Mouse (Mus musculus): ENCODE measurements around the gene Gas7. TPM values are rescaled to one million over a fixed set of nuclear protein-coding genes. Genes with fewer than 3 reads are reported as not detected.

The Gas7 gene
- total and polyA plus RNA-seq, 3 experiments: 0.44 TPM; not detected in 2

DNA sequence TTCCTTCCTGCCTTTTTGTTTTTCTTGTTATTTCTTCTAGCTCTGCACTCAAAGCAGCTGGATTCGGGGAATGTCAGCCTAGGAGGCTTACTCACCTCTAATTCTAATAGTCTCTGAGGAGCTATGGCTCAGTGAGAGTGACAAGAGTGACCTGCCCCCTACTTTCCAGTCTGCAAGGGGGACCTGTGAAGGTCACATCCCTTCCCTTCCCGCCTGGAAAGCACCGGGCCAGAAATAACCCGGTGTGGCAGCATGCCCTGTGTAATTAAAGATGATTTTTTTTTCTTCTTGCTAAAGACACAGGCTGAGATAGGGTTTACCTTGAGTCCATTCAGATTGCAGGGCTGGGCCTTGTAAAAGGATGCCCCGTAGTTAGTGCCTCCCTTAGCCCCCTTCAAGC lies 91.3 kb downstream of the Gas7 start:
- TF ChIP-seq GATA2 (IDR thresholded peaks at IDR 0.05; ENCODE audit: borderline replicate concordance, low read depth, low read length): no peak
- TF ChIP-seq POLR2AphosphoS5 (IDR thresholded peaks at IDR 0.05; ENCODE audit: insufficient replicate concordance, low read depth, low read length): no peak
- TF ChIP-seq GATA1 (IDR thresholded peaks at IDR 0.05; ENCODE audit: borderline replicate concordance, low read length): no peak
- TF ChIP-seq CTCF (IDR thresholded peaks at IDR 0.05; ENCODE audit: low read depth, low read length): no peak
- TF ChIP-seq TAL1 (conservative IDR thresholded peaks at IDR 0.05; ENCODE audit: low read depth, low read length): no peak

DNA sequence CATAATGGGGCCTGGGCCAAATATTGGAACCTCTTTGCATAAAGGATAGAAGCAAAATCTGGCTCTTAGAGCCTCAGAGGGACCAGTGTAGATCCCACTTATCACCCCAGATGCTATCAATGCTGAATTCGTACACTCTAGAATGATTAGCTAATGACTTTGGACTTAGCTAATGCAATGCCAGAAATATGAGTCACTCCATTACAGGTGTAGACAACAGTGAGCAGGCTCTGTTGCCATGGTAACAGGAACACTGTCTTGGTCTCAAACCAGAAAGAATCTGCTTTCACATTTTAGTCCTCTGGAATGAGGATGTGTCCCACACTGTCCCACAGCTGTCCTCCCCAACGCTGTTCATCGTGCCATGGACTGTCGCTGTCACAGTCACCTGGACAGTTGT lies 94.1 kb downstream of the Gas7 start:
- Histone ChIP-seq H3K4me1 (ENCODE audit: insufficient read depth, low read depth, low read length) (no peaks in the 10 kb centered on the region), H3K4me3 (ENCODE audit: low read depth, low read length) (no peak overlapping the region), H3K36me3 (replicated peaks) (no peaks in the 10 kb centered on the region), H3K27me3 (ENCODE audit: insufficient read depth, low read length) (no peaks in the 10 kb centered on the region), H3K9me3 (replicated peaks) (peaks cover 64% of the 10 kb centered on the region)
- ATAC-seq (ENCODE audit: extremely low read depth, insufficient number of reproducible peaks, low FRiP score, poor library complexity, severe bottlenecking) (no peak), DNase-seq (ENCODE audit: low spot score) (no peak)
- no peak for TF ChIP-seq CTCF (IDR thresholded peaks at IDR 0.05; ENCODE audit: low read depth, low read length)
- TF ChIP-seq POLR2AphosphoS5 (IDR thresholded peaks at IDR 0.05; ENCODE audit: insufficient replicate concordance, low read depth, low read length): no peak
- TF ChIP-seq GATA1 (IDR thresholded peaks at IDR 0.05; ENCODE audit: borderline replicate concordance, low read length): no peak
- TF ChIP-seq GATA2 (IDR thresholded peaks at IDR 0.05; ENCODE audit: borderline replicate concordance, low read depth, low read length): no peak
- no peak for TF ChIP-seq TAL1 (conservative IDR thresholded peaks at IDR 0.05; ENCODE audit: low read depth, low read length)

More for the DNA sequence above, 91.3 kb downstream of the Gas7 start:
- ATAC-seq (ENCODE audit: extremely low read depth, insufficient number of reproducible peaks, low FRiP score, poor library complexity, severe bottlenecking) (no peak), DNase-seq (ENCODE audit: low spot score) (no peak)
- Histone ChIP-seq H3K36me3 (replicated peaks) (no peaks in the 10 kb centered on the region), H3K9me3 (replicated peaks) (peaks cover 62% of the 10 kb centered on the region), H3K27me3 (ENCODE audit: insufficient read depth, low read length) (no peaks in the 10 kb centered on the region), H3K4me3 (ENCODE audit: low read depth, low read length) (no peak overlapping the region), H3K4me1 (ENCODE audit: insufficient read depth, low read depth, low read length) (no peaks in the 10 kb centered on the region)

DNA sequence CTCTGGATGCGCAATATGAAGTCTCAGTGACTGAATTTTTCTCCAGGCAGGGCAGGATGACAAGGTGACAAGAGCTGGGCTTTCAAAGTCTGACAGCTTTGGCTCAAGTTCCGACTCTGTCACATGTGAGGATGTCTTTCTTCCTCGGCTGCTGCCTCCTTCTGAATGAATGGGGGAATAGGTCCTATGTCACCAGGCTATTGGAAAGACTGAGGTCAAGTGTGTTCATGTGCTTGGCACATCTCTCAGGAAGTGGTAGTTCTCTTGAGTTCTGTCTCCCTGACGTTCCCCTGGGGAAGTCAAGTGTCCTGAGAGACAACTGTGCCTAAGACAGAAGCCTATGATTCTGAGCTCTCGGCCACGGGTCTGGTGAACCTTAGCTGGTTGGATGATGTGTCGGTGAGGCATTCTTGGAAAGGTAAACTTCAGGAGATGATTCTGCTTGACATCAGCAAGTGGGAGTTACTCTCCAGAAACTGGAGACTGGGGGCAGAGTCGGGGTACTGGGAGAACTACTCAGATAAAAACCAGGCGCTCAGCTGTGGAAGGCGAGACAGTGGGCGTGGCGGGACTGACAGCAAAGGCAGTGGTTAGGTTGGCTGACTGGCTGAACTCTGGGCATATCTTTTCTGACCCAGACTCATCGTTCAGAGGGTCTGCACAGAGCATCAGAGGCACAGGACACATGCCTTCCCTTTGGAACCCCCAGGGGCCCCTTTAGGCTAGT lies 94.7 kb downstream of the Gas7 start:
- Histone ChIP-seq H3K36me3 (replicated peaks) (no peaks in the 10 kb centered on the region), H3K27me3 (ENCODE audit: insufficient read depth, low read length) (no peaks in the 10 kb centered on the region), H3K9me3 (replicated peaks) (peaks cover 65% of the 10 kb centered on the region), H3K4me1 (ENCODE audit: insufficient read depth, low read depth, low read length) (no peaks in the 10 kb centered on the region), H3K4me3 (ENCODE audit: low read depth, low read length) (no peak overlapping the region)
- no peak for DNase-seq (ENCODE audit: low spot score)
- TF ChIP-seq GATA2 (IDR thresholded peaks at IDR 0.05; ENCODE audit: borderline replicate concordance, low read depth, low read length): no peak
- TF ChIP-seq POLR2AphosphoS5 (IDR thresholded peaks at IDR 0.05; ENCODE audit: insufficient replicate concordance, low read depth, low read length): no peak
- no peak for TF ChIP-seq TAL1 (conservative IDR thresholded peaks at IDR 0.05; ENCODE audit: low read depth, low read length)
- TF ChIP-seq CTCF (IDR thresholded peaks at IDR 0.05; ENCODE audit: low read depth, low read length): no peak
- no peak for TF ChIP-seq GATA1 (IDR thresholded peaks at IDR 0.05; ENCODE audit: borderline replicate concordance, low read length)
- ATAC-seq (ENCODE audit: extremely low read depth, insufficient number of reproducible peaks, low FRiP score, poor library complexity, severe bottlenecking): no peak

DNA sequence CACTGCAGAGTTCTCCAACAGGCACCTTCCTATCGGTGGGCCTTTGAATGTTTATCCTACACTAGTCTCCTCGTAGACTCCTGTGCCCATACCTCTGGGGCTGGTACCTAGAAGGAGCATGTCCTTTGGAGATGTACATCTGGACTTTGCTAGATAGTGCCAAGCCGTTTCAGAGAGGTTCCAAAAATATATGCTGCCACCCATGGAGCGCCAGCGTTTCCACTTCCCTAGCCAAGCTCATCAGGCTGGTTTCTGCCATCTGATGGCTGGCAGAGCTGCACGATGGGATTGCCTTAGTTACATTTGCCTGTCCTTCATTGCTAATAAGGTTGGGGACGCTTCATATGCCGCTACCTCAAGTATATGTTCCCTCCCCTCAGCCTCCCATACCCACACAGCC lies 97.2 kb downstream of the Gas7 start:
- Histone ChIP-seq H3K27me3 (ENCODE audit: insufficient read depth, low read length) (no peaks in the 10 kb centered on the region), H3K36me3 (replicated peaks) (no peaks in the 10 kb centered on the region), H3K4me1 (ENCODE audit: insufficient read depth, low read depth, low read length) (no peaks in the 10 kb centered on the region), H3K9me3 (replicated peaks) (peaks cover 60% of the 10 kb centered on the region), H3K4me3 (ENCODE audit: low read depth, low read length) (no peak overlapping the region)
- TF ChIP-seq GATA1 (IDR thresholded peaks at IDR 0.05; ENCODE audit: borderline replicate concordance, low read length) (no peak), TAL1 (conservative IDR thresholded peaks at IDR 0.05; ENCODE audit: low read depth, low read length) (no peak), GATA2 (IDR thresholded peaks at IDR 0.05; ENCODE audit: borderline replicate concordance, low read depth, low read length) (no peak), CTCF (IDR thresholded peaks at IDR 0.05; ENCODE audit: low read depth, low read length) (no peak), POLR2AphosphoS5 (IDR thresholded peaks at IDR 0.05; ENCODE audit: insufficient replicate concordance, low read depth, low read length) (no peak)
- ATAC-seq (ENCODE audit: extremely low read depth, insufficient number of reproducible peaks, low FRiP score, poor library complexity, severe bottlenecking): no peak
- no peak for DNase-seq (ENCODE audit: low spot score)

DNA sequence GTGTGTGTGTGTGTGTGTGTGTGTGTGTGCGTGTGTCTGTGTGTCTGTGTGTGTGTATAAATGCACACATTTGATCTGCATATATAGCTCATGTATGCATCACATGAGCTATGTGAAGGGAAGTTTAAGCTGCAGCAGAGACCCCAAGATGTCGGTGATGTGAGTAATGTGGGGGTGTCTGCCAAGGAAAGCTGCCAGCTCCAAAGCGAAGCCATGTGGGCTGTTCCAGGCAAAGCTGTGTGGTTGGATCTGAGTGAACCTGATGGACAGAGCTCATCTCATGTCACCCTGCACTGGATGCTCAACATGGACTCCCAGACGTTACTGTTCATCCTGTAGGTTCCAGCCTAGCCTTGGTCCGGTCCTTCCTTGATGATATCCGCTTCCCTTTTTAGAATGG lies 99.0 kb downstream of the Gas7 start:
- Histone ChIP-seq H3K36me3 (replicated peaks) (no peaks in the 10 kb centered on the region), H3K4me3 (ENCODE audit: low read depth, low read length) (no peak overlapping the region), H3K4me1 (ENCODE audit: insufficient read depth, low read depth, low read length) (no peaks in the 10 kb centered on the region), H3K27me3 (ENCODE audit: insufficient read depth, low read length) (no peaks in the 10 kb centered on the region), H3K9me3 (replicated peaks) (peaks cover 59% of the 10 kb centered on the region)
- TF ChIP-seq GATA2 (IDR thresholded peaks at IDR 0.05; ENCODE audit: borderline replicate concordance, low read depth, low read length) (no peak), TAL1 (conservative IDR thresholded peaks at IDR 0.05; ENCODE audit: low read depth, low read length) (no peak), GATA1 (IDR thresholded peaks at IDR 0.05; ENCODE audit: borderline replicate concordance, low read length) (no peak), POLR2AphosphoS5 (IDR thresholded peaks at IDR 0.05; ENCODE audit: insufficient replicate concordance, low read depth, low read length) (no peak)
- ATAC-seq (ENCODE audit: extremely low read depth, insufficient number of reproducible peaks, low FRiP score, poor library complexity, severe bottlenecking): no peak
- DNase-seq (ENCODE audit: low spot score): no peak

DNA sequence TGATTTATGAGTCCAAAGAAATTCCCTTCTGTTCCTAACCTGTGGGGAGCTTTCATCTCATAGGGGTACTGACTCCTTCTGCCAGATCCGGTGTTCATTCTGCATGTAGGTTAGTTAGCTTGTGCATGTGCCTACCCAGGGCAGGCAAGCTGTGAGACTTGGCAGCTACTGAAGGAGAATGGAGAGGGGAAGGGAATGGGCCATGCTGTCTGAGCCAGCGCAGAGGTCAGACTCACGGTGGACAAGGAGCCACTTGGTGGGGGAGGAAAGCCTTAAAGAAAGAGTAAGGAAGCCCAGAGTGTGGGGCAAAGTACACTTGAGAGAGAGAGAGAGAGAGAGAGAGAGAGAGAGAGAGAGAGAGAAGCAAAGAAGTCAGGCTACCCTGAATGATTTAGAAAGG lies 101.1 kb downstream of the Gas7 start:
- H3K9me3 ChIP-seq (replicated peaks): peaks cover 57% of the 10 kb centered on the region
- H3K27me3 ChIP-seq (ENCODE audit: insufficient read depth, low read length): no peaks in the 10 kb centered on the region
- H3K4me3 ChIP-seq (ENCODE audit: low read depth, low read length): no peak overlapping the region
- H3K4me1 ChIP-seq (ENCODE audit: insufficient read depth, low read depth, low read length): no peaks in the 10 kb centered on the region
- TF ChIP-seq CTCF (IDR thresholded peaks at IDR 0.05; ENCODE audit: low read depth, low read length): no peak
- no peak for TF ChIP-seq TAL1 (conservative IDR thresholded peaks at IDR 0.05; ENCODE audit: low read depth, low read length)
- TF ChIP-seq GATA2 (IDR thresholded peaks at IDR 0.05; ENCODE audit: borderline replicate concordance, low read depth, low read length): no peak
- no peak for TF ChIP-seq POLR2AphosphoS5 (IDR thresholded peaks at IDR 0.05; ENCODE audit: insufficient replicate concordance, low read depth, low read length)
- TF ChIP-seq GATA1 (IDR thresholded peaks at IDR 0.05; ENCODE audit: borderline replicate concordance, low read length): no peak
- H3K36me3 ChIP-seq (replicated peaks): no peaks in the 10 kb centered on the region
- DNase-seq (ENCODE audit: low spot score) (no peak), ATAC-seq (ENCODE audit: extremely low read depth, insufficient number of reproducible peaks, low FRiP score, poor library complexity, severe bottlenecking) (no peak)

Measured in G1E (cell line).